Mouse (Mus musculus) lung, embryonic 14.5 days (tissue): ENCODE measurements at regions not wholly inside any gene's neighbourhood (a gene's known extent, or its start where the extent isn't known, plus 50 kb on each side); places are given as distances from the start of the nearest gene placed in this dataset.
A peak's percentile ranks its signal among the peaks of the same experiment; 100 is the strongest.

Source experiments
- ATAC-seq: fragments of 200-750 bp; cut with Nextera tagmentation; 2 replicates; pipeline ENCODE4 v1.8.0; 2017; ENCODE audit warnings: mild to moderate bottlenecking, moderate TSS enrichment, moderate library complexity; ENCODE audit not compliant: insufficient read depth
- DNase-seq: peaks from one replicate; pipeline ENCODE4 v3.0.0-alpha.2; 2015
- H3K27ac ChIP-seq: fragments of 300-500 bp; sonication (generic); 2 replicates; pipeline ENCODE4 v1.5.1; 2014; ENCODE audit warnings: low read depth, mild to moderate bottlenecking, moderate library complexity
- H3K27me3 ChIP-seq: fragments of 300-500 bp; sonication (generic); 2 replicates; pipeline ENCODE4 v1.6.1; 2014; ENCODE audit warnings: low read length, control low read depth; ENCODE audit not compliant: insufficient read depth
- H3K36me3 ChIP-seq: fragments of 300-500 bp; sonication (generic); 2 replicates; pipeline ENCODE4 v1.6.1; 2014; ENCODE audit warnings: control low read depth; ENCODE audit not compliant: insufficient read depth
- H3K4me1 ChIP-seq: fragments of 300-500 bp; sonication (generic); 2 replicates; pipeline ENCODE4 v1.6.1; 2014; ENCODE audit warnings: antibody characterized with exemption, control low read depth; ENCODE audit not compliant: insufficient read depth
- H3K4me2 ChIP-seq: fragments of 300-500 bp; sonication (generic); 2 replicates; pipeline ENCODE4 v1.6.1; 2014; ENCODE audit warnings: mild to moderate bottlenecking
- H3K4me3 ChIP-seq: fragments of 300-500 bp; sonication (generic); 2 replicates; pipeline ENCODE4 v1.5.1; 2014; ENCODE audit warnings: low read depth, low read length
- H3K9ac ChIP-seq: fragments of 300-500 bp; sonication (generic); 2 replicates; pipeline ENCODE4 v1.6.1; 2014
- H3K9me3 ChIP-seq: fragments of 300-500 bp; sonication (generic); 2 replicates; pipeline ENCODE4 v1.6.1; 2016; ENCODE audit warnings: low read depth, low read length, control low read depth
- CTCF ChIP-seq: IDR thresholded peaks from 2 replicates; pipeline ENCODE4 v1.5.1; 2016; ENCODE audit warnings: antibody characterized with exemption, low read depth
- WGBS: fragments of 180-500 bp; shearing (Covaris S2); extraction: QIAGEN DNeasy Blood & Tissue Kit; methylation state at CpG from one replicate; pipeline ENCODE4 v1.1.7; 2014; 5-methylcytosine and 5-hydroxymethylcytosine counted together

GRCm38 (mm10) chr3:128187330-128188044, 291.4 kb upstream of the Fam241a start:
- DNase-seq (no peak), ATAC-seq (no peak)
- H3K4me1 ChIP-seq = no peaks in the 10 kb centered on the region
- H3K4me2 ChIP-seq = no peak overlapping the region
- H3K27me3 ChIP-seq = no peaks in the 10 kb centered on the region
- no peak overlapping the region for H3K27ac ChIP-seq
- 40% methylated on average over 9 of the region's 9 CpGs for WGBS
- H3K9ac ChIP-seq = no peak overlapping the region
- no peaks in the 10 kb centered on the region for H3K9me3 ChIP-seq
- TF ChIP-seq CTCF = no peak
- H3K36me3 ChIP-seq = no peaks in the 10 kb centered on the region
- H3K4me3 ChIP-seq = no peak overlapping the region

GRCm38 (mm10) chr3:128186278-128186677, 290.2 kb upstream of the Fam241a start:
- H3K27ac ChIP-seq = no peak overlapping the region
- H3K4me2 ChIP-seq = no peak overlapping the region
- H3K4me1 ChIP-seq = no peaks in the 10 kb centered on the region
- H3K9ac ChIP-seq = no peak overlapping the region
- H3K9me3 ChIP-seq = no peaks in the 10 kb centered on the region
- TF ChIP-seq CTCF = peak; percentile 54
- no peaks in the 10 kb centered on the region for H3K27me3 ChIP-seq
- no peaks in the 10 kb centered on the region for H3K36me3 ChIP-seq
- H3K4me3 ChIP-seq = no peak overlapping the region
- ATAC-seq (no peak; the same call in 1 of the 2 replicates), DNase-seq (peak; percentile 75)
- 7% methylated on average over 4 of the region's 4 CpGs for WGBS

GRCm38 (mm10) chr3:128181221-128181908, 285.2 kb upstream of the Fam241a start:
- H3K4me3 ChIP-seq = no peak overlapping the region
- no peak overlapping the region for H3K27ac ChIP-seq
- 59% methylated on average over 7 of the region's 7 CpGs for WGBS
- no peak for ATAC-seq
- no peak overlapping the region for H3K4me2 ChIP-seq
- no peaks in the 10 kb centered on the region for H3K27me3 ChIP-seq
- H3K9me3 ChIP-seq = no peaks in the 10 kb centered on the region
- no peaks in the 10 kb centered on the region for H3K36me3 ChIP-seq
- TF ChIP-seq CTCF = no peak
- H3K9ac ChIP-seq = no peak overlapping the region
- H3K4me1 ChIP-seq = no peaks in the 10 kb centered on the region
- no peak for DNase-seq

DNA sequence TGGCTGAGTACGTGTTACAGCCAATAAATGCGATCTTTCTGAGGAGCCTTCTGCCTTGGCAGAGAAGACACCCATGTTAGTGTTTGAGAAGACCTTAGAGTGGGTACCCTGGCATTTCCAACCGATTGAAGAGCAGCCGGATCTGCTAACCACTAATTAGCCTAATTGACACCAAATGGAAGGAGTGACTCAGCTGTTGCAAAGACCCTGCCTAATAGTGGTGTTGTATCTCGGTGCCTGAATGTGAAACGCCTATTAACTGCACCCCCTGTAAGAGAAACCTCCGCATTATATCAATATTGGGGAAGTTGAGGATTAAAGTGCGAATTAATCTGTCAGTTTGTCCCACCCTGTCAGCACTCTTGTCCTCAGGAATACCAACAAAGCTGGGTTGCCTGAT, 253.1 kb upstream of the Fam241a start:
- DNase-seq (no peak), ATAC-seq (no peak)
- Histone ChIP-seq H3K4me3 (no peak overlapping the region), H3K36me3 (no peaks in the 10 kb centered on the region), H3K27me3 (no peaks in the 10 kb centered on the region), H3K4me2 (no peak overlapping the region), H3K9ac (no peak overlapping the region), H3K9me3 (no peaks in the 10 kb centered on the region), H3K27ac (no peak overlapping the region), H3K4me1 (no peaks in the 10 kb centered on the region)
- TF ChIP-seq CTCF = no peak
- WGBS = 72% methylated on average over 8 of the region's 8 CpGs

DNA sequence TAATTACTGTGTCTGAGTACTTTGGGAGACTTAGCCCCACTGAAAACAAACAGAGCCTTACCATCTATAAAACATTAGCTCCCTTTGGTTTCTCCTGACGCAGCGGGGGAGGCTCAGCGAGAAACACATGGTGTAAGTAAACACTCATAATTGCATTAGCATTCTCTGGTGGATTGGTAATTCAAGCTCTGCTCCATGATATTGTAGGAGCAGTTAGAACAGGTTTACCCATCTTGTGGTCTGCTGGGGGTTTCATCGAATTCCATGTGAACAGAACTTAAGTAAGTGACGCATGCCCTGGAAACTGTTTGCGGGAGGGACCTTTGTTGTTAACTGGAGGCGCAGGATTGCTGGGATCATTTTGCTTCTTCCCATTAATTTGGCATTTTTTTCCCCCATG, 249.2 kb upstream of the Fam241a start:
- ATAC-seq (no peak), DNase-seq (no peak)
- WGBS = 65% methylated on average over 7 of the region's 7 CpGs

GRCm38 (mm10) chr3:128127836-128128235, 231.7 kb upstream of the Fam241a start:
- Histone ChIP-seq H3K4me3 (no peak overlapping the region), H3K4me1 (no peaks in the 10 kb centered on the region), H3K4me2 (no peak overlapping the region), H3K36me3 (no peaks in the 10 kb centered on the region), H3K9ac (no peak overlapping the region), H3K27me3 (no peaks in the 10 kb centered on the region), H3K27ac (no peak overlapping the region), H3K9me3 (no peaks in the 10 kb centered on the region)
- 81% methylated on average over 5 of the region's 5 CpGs for WGBS
- no peak for TF ChIP-seq CTCF
- ATAC-seq (no peak), DNase-seq (no peak)

More for the DNA sequence above, 249.2 kb upstream of the Fam241a start:
- Histone ChIP-seq H3K4me3 (no peak overlapping the region), H3K27ac (no peak overlapping the region), H3K4me2 (no peak overlapping the region), H3K4me1 (no peaks in the 10 kb centered on the region), H3K27me3 (no peaks in the 10 kb centered on the region), H3K9ac (no peak overlapping the region), H3K9me3 (no peaks in the 10 kb centered on the region), H3K36me3 (no peaks in the 10 kb centered on the region)
- no peak for TF ChIP-seq CTCF

- DNase-seq (no peak), ATAC-seq (no peak)
- no peak for TF ChIP-seq CTCF
- H3K4me3 ChIP-seq = no peak overlapping the region
- 48% methylated on average over 3 of the region's 3 CpGs for WGBS
- no peak overlapping the region for H3K4me2 ChIP-seq
- no peak overlapping the region for H3K27ac ChIP-seq
- no peaks in the 10 kb centered on the region for H3K27me3 ChIP-seq
- no peaks in the 10 kb centered on the region for H3K9me3 ChIP-seq
- no peaks in the 10 kb centered on the region for H3K4me1 ChIP-seq
- H3K9ac ChIP-seq = no peak overlapping the region
- H3K36me3 ChIP-seq = no peaks in the 10 kb centered on the region
Observed at GRCm38 (mm10) chr3:128126664-128127063, 230.5 kb upstream of the Fam241a start.
